Mouse (Mus musculus): ENCODE measurements at regions not wholly inside any gene's neighbourhood (a gene's known extent, or its start where the extent isn't known, plus 50 kb on each side); places are given as distances from the start of the nearest gene placed in this dataset.

DNA sequence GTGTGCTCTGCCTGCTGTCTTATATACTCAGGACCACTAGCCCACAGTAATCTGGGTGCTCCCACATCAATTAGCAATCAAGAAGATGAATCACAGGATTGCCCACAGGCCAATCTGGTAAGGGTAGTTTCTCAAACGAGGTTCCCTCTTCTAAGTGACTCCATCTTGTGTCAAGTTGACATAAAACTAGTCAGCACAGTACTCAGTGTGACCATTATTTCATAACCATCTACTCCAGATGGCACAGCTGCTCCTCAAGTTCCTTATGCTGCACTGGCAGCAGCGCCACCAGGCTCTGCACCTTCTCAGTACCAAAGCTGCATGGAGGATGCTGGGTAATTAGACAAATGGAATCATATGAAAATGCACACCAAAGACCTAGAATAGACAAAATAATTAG, 175.6 kb upstream of the B3galt2 start:
- DNase-seq (ENCODE audit: low read depth): no peak

DNA sequence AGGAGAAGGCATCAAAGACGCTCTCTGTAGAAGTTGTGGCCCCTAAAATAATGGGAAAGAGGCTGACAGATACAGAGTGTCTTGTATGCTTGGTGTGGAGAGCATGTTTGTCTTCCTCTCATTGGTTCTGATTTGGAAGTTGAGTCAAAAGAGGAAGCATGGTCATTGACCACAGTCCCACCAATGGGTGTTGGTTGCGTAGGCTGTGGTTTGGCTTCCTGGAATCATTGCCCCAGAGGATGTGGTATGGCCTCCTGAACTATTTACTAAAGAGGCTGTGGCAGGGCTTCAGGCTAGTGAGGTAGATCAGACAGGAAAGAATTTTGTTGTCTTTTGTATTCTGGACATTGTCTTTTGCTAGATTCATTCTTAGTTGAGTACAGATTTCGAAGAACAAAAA, 174.4 kb upstream of the B3galt2 start:
- DNase-seq (ENCODE audit: low read depth): no peak

DNA sequence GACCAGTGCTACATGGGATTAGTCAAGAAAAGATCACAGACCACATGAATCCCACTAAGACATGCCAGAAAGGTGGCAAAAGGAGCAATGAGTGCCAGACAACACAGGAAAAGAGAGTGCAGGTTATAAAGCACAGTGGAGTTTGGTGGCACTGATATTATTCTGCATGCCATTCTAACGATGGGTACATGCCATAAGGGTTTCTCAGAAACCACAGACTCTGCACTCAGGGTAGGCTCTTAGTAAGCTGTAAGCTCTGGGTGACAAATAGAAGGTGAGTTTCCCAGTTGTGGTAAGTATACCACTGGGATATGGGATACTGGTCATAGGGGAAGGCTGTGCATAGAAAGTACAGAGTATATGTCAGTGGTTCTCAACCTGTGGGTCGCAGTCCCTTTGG, 165.1 kb upstream of the B3galt2 start:
- no peak for DNase-seq (ENCODE audit: low read depth)

DNA sequence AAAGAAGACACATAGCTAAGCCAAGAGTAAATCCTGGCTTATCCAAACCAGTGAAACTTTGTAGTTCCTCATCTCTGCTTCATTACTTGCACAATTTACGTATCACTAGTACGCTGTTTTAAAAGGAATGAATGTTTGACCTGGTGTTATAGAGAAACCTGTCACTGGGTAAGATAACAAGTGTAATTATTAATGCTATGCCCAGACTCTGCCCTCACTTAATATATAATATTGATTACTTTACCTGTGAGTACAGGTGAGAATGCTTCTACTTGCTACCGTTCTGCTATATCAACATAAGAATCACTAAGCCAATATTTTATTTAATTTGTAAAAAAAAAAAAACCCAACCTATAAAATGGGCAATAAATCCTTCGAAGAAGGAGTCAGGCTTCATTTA, 157.1 kb upstream of the B3galt2 start:
- DNase-seq (ENCODE audit: low read depth): no peak

DNA sequence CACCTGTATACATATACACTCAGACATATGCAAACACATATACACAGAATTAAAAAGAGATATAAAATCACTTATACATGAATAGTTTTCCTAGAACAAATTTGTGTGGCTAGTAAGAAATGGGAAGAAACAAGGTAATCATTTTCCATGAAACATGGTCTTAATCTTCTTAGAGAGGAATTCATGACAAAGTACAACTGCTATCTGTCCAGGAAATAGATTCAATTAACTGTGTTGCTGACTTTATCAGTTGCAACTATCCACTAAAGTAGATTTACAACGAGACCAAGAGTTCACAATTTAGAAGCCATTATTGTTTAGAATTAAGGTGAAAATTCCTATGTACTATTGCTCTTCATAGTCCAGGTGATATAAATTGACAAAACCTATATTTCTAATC, 155.5 kb upstream of the B3galt2 start:
- DNase-seq (ENCODE audit: low read depth): no peak

DNA sequence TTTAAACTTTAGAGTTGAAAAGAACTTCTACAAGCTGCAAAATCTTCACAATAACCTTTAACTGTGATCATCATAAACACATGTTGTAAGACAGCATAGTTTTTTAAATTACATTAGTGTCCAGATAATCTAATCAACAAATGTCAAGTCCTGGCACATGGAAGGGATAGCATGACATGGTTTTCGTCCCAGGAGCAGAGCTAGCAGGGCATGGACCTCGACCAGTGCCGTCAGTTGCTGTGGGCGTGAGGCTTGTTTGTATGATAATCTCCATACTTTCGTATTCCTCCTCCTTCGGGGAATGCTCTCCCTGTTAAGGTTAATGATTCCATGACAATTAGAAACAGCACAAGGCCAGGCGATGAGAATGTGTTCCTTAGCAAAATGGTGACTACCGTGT, 143.4 kb upstream of the B3galt2 start:
- no peak for DNase-seq (ENCODE audit: low read depth)

DNA sequence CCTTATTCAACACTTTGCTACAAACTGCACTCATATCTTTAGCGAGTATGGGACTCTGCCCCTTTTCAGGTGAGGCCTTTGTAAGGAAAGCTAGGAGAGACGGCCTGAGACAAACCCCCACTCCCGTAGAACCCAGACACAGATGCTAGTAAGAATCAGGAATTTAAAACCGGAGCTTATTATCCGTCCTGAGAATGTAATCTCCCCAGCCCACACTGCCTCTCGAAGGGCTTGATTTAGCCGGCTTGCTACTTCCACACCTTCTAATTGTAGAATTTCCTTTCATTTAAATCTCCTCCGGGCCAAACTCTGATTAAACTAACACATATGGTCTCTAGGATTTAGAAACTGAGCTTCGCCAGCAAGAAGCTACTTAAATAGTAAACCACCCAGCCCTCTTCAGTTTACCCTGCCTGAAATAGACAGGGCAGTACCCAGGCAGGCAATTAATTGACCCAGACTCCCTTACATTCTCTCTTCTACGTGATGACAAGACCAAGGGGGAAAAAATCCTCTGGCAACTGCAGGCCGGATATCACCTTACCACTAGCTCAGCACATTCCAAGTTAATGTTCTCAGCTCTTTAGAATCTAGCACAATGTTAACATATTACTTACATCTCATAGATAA, 136.9 kb upstream of the B3galt2 start:
- DNase-seq (ENCODE audit: low read depth): peak; percentile 12

DNA sequence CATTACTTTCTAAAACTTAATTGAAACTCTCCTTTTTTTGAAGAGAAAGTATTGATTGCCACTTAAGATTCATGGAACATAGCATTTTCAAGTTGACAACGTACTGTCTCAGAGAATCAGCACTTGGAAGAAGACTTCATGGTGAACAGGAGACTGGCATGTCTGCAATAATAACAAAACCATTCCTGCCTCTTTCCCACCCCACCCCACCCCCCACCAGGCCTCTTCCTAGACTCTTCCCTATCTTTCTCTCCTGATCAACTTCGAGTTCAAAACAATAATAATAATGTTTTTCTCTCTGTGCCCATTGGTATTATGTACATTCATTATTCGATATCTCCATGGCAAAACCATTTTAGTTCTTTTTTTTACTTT, 136.4 kb upstream of the B3galt2 start:
- DNase-seq (ENCODE audit: low read depth): no peak

DNA sequence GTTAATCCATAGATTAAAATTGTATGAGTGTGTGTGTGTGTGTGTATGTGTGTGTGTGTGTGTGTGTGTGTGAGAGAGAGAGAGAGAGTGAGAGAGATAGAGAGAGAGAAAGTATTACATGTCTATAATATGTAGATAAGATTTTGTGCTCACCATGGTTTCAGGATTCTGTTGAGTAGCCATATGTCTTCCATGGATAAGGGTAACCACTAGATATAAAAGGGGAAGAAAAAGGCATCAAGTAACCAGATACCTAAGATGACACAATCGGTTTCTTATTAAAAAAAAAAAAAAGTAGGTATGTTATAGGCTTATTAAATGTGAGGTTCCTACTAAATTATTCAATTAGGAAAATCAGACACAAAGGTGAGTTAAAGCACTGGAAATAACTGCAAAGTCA, 135.1 kb upstream of the B3galt2 start:
- DNase-seq (ENCODE audit: low read depth): no peak

DNA sequence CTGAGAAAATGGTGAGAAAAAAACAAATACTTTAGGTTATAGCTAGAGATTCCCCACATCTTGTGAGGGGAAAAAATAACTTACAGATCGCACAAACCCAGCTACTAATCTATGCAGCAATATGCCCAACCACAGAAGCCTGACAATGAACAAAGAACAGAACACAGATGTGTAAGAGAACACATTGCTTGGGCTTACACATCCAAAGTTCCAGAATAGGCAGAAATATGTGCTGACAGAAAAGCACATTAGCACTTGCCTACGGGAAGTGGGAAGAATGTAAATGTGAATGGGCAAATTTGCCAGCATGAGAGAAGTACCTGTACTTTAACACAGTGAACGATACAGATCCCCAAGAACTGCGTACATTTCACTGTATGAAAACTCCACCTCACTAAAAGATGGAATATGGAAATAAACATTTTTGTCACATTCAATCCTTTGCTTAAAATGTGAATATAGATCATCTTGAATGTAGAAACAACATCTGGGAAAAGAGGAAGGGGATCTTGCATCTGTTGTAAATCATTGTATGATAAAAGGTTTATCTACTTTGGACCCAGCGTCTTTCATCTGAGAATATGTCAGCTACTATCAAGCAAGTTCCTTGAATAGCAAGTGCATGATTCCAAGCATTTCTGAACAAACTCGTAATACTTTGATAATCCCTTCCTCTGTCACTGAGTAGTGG, 116.5 kb upstream of the B3galt2 start:
- no peak for DNase-seq (ENCODE audit: low read depth)

DNA sequence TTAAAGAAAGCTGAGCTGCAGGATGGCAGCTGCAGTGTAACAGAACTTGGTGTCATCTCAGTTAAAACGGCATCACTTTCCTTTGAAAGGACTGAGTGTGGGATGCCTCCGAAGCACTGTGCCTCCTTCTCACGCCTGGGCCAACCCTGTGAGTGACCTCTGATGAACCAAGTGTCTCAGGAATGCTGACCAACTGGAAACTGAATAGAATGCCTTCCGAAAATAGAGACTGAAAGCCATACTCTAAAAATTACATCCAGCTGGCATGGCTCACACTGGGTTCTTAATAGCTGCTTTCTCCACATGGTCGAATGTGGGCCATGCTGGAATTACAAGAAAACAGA, 116.0 kb upstream of the B3galt2 start:
- DNase-seq (ENCODE audit: low read depth): no peak

DNA sequence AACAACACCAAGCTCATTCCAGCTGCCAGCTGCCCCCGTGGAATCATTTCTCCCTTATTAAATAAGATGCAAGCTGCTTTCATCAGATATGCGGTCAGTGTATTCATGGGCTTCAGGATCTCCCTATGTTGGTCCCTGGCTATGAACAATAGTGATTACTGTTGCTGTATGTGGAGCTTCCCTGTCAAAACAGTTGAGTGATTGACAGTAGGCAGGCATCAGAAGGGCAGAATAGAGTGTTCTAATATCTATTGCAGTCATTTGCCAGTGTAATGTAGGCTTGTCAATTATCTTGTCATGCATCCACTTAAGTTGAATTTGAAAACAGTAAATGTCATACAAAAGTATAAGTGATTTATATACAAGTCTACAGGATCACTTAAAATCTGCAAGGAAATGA, 100.2 kb upstream of the B3galt2 start:
- DNase-seq (ENCODE audit: low read depth): no peak

DNA sequence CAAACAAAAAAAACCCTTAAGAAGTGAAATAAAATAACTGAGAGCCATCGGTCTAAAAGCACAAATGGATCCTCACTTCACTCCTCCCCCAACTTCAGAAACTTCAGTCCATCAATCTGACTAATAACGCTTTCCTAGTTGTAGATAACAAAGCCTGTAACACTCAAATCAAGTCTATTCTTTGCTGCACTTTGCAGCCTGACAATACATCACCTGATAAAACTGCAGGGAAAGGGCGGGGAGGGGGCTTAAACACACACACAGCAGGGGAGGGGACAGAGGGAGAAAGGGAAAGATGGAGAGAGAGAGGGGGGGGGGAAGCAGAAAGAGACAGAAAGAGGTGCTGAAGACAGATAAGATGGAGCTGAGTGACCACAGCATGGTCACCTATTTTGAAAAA, 99.8 kb upstream of the B3galt2 start:
- DNase-seq (ENCODE audit: low read depth): no peak
